Mouse (Mus musculus) C3H10T1/2 (cell line): ENCODE measurements around the gene Klhdc8a. TPM values are rescaled to one million over a fixed set of nuclear protein-coding genes. Genes with fewer than 3 reads are reported as not detected.

Source experiments
- polyA plus RNA-seq, 2 experiments: library from polyadenylated mRNA; unstranded; fragments of >200 nt; fragmentation: generic; extraction: Trizol; gene quantifications; one replicate each; pipeline ENCODE4 v1.2.1; 2012; ENCODE audit warnings: missing spikeins in 2 of 2

Klhdc8a gene
- 10 to 100 TPM; 21.2 to 41.8 TPM for polyA plus RNA-seq

GRCm38 (mm10) chr1:132298425-132298800 lies at the start of gene Klhdc8a:
TSS of gene Klhdc8a (plus strand) at chr1:132298626.

GRCm38 (mm10) chr1:132315889-132316624 lies 17.6 kb downstream of the Klhdc8a start, which contains the start of gene Nuak2:
TSS of gene Nuak2 (plus strand) at chr1:132316126.

Other genes with a start within 250 kb of the Klhdc8a start
- 1 to 10 TPM in 1 of 2 experiments, under 1 TPM in 1; 0.18 to 6.7 TPM for gene Mfsd4a, start 230.6 kb upstream of the Klhdc8a start, polyA plus RNA-seq
- 10 to 100 TPM in 1 of 2 experiments, 1 to 10 TPM in 1; 4.0 to 10.3 TPM for gene Cdk18, start 158.9 kb upstream of the Klhdc8a start, polyA plus RNA-seq
- gene Lemd1, start 107.2 kb upstream of the Klhdc8a start, polyA plus RNA-seq: under 1 TPM; 0.02 to 0.17 TPM
- gene AC124108.1, start 107.2 kb upstream of the Klhdc8a start, polyA plus RNA-seq: under 1 TPM; under 0.01 to 0.09 TPM
- not detected for gene Gm10188, start 68.9 kb upstream of the Klhdc8a start, polyA plus RNA-seq
- 1 to 10 TPM; 3.2 to 5.8 TPM for gene Nuak2, start 17.5 kb downstream of the Klhdc8a start, polyA plus RNA-seq
- gene Tmcc2, start 92.7 kb downstream of the Klhdc8a start, polyA plus RNA-seq: 10 to 100 TPM in 1 of 2 experiments, 1 to 10 TPM in 1; 7.1 to 13.2 TPM
- gene Dstyk, start 118.9 kb downstream of the Klhdc8a start, polyA plus RNA-seq: 10 to 100 TPM in 1 of 2 experiments, under 1 TPM in 1; 0.20 to 10.4 TPM
- gene Rbbp5, start 178.7 kb downstream of the Klhdc8a start, polyA plus RNA-seq: 10 to 100 TPM in 1 of 2 experiments, 1 to 10 TPM in 1; 4.0 to 14.5 TPM
- 1 to 10 TPM in 1 of 2 experiments, under 1 TPM in 1; 0.30 to 2.4 TPM for gene Tmem81, start 207.6 kb downstream of the Klhdc8a start, polyA plus RNA-seq
- not detected for gene Cntn2, start 244.6 kb downstream of the Klhdc8a start, polyA plus RNA-seq